Mouse (Mus musculus) lung, postnatal 10 days (tissue): ENCODE measurements around the gene Hcrt.
A peak's percentile ranks its signal among the peaks of the same experiment; 100 is the strongest.
"Not testable (repeated sequence)": the region's sequence is repeated elsewhere in the genome, so short reads cannot be mapped to it uniquely, and the experiment has no call there.

Experiments used
- DNase-seq: peaks from one replicate; pipeline ENCODE4 v3.0.0; 2021

Hcrt gene

GRCm38 (mm10) chr11:100762831-100763230 lies at the start of gene Hcrt:
TSS of gene Hcrt (minus strand) at chr11:100762931.
- no peak for DNase-seq

DNA sequence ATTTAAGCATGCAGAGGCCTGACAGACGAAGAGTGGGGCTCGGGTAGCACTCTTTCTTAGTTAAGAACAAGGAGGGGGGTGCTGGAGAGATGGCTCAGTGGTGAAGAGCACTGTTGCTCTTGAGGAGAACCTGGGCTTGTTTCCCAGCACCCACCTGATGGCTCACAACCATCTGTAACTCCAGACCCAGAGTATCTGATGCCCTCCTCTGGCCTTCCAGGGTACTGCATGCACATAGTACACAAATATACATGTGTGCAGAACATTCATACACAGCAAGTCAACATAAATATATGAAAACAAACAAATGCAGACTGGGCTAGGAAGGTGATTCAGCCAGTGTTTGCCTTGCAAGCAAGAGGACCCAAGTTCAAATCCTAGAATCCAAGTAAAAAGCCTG lies 48.4 kb upstream of the Hcrt start:
- no peak for DNase-seq

GRCm38 (mm10) chr11:100810516-100810915 lies 47.8 kb upstream of the Hcrt start:
- DNase-seq = no peak

GRCm38 (mm10) chr11:100806380-100807305 lies 43.9 kb upstream of the Hcrt start:
- no peak for DNase-seq

DNA sequence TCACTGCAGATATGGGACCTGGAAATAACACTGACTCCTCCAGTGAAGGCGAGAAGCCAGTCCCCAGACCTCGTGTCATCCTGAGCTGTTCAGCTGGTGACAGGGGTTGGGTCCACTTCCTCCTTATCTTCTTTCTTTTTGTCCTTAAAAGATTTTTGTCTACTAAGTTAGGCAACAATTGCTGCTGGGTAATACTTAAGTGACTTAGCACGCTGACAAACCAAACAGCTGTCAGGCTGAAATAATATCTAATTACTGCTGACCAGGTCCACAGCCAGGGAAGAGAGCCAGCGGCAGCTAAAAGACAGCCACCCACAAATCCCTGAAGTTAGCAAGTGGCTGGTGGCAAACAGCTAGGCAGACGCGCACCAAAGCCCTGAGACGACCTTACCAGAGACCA lies 42.8 kb upstream of the Hcrt start:
- DNase-seq = peak; percentile 25

- DNase-seq = no peak
These were observed 41.7 kb upstream of the Hcrt start for GRCm38 (mm10) chr11:100804409-100804808.

DNA sequence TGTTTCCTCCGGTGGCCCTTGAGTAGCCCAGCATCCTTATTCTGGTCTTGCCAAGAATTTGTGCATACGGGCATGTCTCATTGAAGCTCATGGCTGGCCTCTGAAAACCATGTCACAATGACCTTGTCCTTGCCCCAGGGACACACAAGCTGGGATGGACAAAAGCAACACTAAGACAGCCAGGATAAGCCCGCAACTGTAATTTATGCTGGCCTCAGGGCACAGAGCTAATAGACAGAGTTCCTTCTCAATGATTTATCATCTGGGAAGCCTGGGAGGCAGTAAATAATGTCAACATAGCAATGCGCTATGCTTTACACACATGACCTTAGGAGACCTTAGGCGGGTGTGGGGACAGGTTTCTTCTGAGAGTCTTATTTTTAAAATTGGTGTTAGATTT lies 36.7 kb upstream of the Hcrt start:
- DNase-seq = no peak

- no peak for DNase-seq
These were observed 33.9 kb upstream of the Hcrt start for GRCm38 (mm10) chr11:100796585-100796984.

GRCm38 (mm10) chr11:100795386-100795785 lies 32.7 kb upstream of the Hcrt start:
- no peak for DNase-seq

DNA sequence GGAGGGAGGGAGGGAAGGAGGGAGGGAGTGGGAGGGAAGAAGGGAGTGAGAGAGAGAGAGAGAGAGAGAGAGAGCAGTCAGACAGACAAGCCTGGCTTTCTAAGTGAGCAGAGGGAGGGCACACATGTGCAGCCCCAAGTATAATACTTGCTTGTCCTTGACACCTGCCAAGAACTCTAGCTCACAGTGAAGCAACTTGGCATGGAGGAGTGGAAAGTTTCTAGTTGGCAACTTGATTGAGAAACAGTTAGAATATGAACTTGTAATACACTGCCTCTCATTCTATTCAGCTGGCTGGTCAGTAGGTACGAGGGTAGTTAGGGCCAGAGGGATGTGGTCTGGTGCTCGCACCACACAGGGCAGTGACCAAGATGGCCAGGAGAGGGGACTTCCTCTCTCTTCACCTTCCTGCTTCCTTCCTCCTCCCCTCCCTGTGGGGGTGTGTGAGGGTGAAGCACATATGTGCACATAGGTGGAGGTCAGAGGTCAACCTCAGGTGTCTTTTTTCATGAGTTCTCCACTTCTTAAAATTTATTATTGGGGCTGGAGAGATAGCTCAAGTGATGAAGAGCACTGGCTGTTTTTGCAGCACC lies 28.8 kb upstream of the Hcrt start:
- DNase-seq = peak; percentile 36

GRCm38 (mm10) chr11:100790644-100791043 lies 27.9 kb upstream of the Hcrt start:
- not testable (repeated sequence) for DNase-seq

DNA sequence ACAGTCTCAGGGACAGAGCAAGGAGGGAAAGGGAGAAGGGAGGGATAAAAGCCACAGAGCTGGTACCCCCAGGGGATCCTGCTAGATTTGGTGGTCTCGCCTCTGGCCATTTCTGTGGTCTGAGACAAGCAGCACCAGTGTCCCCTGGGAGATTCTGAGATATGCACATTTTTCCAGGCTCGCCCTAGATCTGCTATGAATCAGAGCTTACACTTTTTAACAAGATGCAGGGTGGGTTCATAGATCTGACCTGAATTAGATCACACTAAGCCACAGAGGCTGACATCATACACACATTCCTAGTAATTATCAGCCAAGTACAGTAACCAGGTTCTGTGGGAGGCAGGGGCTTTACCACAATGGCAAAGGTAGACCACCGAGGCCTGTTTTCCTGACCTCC lies 27.0 kb upstream of the Hcrt start:
- no peak for DNase-seq

DNA sequence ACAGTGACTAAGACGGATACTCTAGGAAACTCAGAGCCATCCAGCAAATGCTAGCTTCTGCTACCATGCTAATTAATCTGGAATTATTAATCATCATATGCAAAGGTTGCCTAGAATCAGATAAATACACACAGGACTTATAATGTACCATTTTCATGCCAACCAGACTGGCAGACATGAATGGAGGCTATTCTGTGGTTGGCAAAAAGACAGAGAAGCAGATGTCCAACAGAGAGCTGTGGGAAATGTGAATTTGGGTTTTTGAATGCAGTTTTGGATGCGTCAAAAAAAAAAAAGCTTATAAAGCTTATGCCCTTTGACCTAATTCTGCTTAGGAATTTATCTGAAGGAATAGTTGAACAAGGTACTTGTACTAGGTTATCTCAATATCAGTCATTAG lies 23.0 kb upstream of the Hcrt start:
- DNase-seq = no peak

DNA sequence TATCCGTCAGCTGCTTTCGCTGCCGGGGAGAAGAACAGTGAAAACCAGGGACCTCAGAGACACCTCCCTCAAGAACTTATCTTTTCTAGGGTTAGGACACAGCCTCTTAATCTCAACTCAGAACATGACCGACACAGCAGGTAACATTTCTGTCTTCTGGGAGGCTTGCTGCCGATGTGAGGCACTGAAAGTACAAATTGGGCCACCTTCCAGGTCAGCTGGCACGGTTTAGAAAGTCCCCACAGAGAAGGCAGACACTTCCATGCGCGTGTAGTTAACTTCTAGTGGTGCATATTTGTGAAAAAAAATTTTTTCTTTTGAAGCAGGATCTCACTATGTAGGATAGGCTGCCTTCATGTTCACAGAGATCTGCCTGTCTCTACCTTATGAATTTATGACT lies 21.6 kb upstream of the Hcrt start:
- DNase-seq = no peak

DNA sequence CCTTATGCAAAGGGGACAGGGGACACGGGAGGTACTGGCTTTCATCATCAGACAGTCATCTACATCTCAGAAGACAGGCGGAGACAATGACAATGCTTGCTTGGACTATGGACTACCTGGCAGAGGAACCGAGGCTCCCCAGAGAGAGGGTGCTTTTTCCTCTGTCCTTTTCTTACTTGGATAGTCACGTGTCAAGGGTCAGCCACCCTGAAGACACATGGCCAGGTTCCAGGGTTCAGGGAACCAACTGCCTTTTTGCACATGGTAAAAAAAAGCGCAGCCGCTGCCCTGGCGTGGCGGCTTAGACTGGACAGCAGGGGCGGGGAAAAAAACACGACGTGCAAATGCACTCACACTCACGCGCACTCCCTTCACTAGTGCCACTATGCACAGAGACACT lies 19.8 kb upstream of the Hcrt start:
- DNase-seq = no peak

DNA sequence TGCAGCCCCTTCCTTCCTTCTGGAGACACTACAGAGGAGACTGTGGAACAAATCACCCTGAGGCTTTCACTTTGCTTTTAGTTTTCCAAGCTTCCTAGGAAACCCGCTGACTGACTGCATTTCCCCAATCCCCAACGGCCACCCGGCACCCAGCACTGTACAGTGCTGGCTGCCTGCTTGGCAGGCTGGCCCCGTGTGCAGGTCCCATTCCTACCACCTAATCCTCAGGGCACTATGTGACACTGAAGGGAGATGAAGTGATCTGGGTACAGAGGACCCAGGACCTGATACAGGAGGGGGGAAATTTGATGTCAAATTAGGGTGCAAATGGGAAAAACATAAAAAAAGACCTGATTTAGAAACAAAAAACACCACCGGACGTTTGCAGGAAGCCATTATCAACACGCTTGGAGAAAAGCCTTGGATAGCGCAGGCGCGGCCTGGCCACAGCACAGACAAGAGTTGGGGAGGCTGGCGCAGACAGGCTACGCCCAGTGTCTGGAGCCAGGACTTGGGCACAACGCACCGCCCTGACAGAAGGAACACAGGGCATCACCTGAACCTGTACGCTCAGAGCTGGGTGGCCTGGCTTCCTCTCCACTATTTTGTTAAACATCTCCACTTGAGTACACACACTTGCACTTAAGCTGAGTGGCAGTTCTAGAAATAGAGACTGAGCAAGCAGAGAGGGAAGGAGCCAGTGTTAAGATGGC lies 19.2 kb upstream of the Hcrt start:
- DNase-seq = peak; percentile 35

- no peak for DNase-seq
These were observed 17.5 kb upstream of the Hcrt start for GRCm38 (mm10) chr11:100780247-100780646.

DNA sequence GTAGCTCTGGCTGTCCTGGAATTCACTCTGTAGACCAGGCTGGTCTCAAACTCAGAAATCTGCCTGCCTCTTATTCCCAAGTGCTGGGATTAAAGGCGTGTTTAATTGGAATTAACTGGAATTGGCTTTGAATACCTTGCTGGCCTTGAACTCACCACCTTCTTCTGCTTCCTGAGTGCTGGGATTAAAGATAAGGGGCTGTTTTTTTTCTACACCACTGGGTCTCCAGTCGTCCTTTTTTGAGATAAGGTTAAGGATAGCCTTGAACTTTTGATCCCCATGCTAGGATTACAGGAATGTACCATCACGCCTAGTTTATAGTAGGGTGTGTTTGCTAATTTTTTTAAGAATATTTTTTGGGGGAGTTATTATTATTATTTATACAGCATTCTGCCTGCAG lies 15.3 kb upstream of the Hcrt start:
- DNase-seq = no peak

- no peak for DNase-seq
These were observed 13.2 kb upstream of the Hcrt start for GRCm38 (mm10) chr11:100775921-100776320.

- DNase-seq = no peak
These were observed 11.5 kb upstream of the Hcrt start for GRCm38 (mm10) chr11:100774261-100774660.

- DNase-seq = peak; percentile 92
These were observed 8.1 kb upstream of the Hcrt start, which contains the start of gene Ghdc for GRCm38 (mm10) chr11:100770646-100771408. TSS of gene Ghdc (minus strand) at chr11:100770957.

DNA sequence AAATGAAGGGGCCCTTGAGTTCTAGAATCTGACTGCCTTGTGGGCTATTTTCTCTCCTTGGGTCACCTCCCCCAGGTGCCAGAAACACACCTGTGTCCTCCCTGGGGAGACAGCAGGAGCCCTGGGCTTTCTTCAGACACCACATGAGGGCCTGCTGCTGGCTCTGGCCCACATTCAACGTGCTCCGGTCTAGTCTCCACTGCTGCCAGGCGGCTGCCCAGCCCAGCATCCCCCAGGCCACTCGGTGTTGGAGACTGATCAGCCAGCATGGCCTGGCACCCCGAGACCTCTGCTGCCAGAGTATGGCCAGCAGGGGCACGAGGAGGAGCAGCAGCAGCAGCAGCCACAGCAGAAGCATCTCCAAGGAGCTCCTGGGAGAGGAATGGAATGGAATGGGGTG lies 7.2 kb upstream of the Hcrt start:
- DNase-seq = no peak

DNA sequence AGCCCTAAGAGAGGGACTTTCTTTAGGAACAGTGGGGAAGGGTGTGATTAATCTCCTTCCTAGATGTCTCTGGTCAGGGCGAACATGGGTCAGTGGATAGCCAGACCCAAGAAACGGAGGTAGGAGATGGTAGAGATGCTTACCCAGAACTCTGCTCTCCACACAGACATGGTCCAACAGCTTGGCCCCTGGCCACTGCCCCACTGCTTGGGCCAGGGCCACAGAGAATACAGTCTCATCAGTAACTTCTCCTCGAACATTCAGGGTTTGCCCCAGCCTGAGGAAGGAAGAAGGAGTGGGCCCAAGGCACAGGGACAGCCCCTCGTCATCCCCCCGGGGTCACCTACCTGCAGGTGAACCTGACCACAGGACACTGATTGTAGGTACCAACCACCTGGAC lies 5.1 kb upstream of the Hcrt start:
- DNase-seq = no peak
